Mouse (Mus musculus): ENCODE measurements at regions not wholly inside any gene's neighbourhood (a gene's known extent, or its start where the extent isn't known, plus 50 kb on each side); places are given as distances from the start of the nearest gene placed in this dataset.

GRCm38 (mm10) chr4:89049592-89050440, 87.1 kb upstream of the Mtap start:
- Histone ChIP-seq H3K27ac (no peak overlapping the region), H3K4me3 (no peak overlapping the region)
- no peak for DNase-seq (ENCODE audit: extremely low spot score in 1 of 2, low spot score in 2 of 2)
- intact Hi-C loops (cut with DNase I), result no loop called here
- TF ChIP-seq CTCF (IDR thresholded peaks at IDR 0.05), result no peak

DNA sequence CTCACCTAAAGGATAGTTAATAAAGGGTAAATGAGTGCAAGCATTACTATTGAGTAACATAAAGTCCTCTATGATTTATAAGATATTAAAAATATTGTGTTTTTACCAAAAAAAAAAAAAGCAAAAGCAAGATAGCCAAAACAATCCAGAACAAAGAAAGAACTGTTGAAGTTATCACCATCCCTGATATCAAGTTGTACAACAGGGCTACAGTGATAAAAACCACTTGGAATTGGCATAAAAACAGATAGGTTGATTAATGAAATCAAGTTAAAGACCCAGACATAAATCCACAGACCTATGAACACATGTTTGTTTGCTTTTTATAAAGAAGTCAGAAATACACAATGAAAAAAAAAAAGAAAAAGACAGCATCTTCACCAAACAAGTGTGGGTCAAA, 92.4 kb upstream of the Mtap start:
- intact Hi-C loops (cut with DNase I), result no loop called here
- Histone ChIP-seq H3K4me3 (no peak overlapping the region), H3K27ac (no peak overlapping the region)
- TF ChIP-seq CTCF (IDR thresholded peaks at IDR 0.05), result no peak
- no peak for DNase-seq (ENCODE audit: extremely low spot score in 1 of 2, low spot score in 2 of 2)

GRCm38 (mm10) chr4:89043982-89044381, 92.9 kb upstream of the Mtap start:
- intact Hi-C loops (cut with DNase I), result no loop called here
- Histone ChIP-seq H3K27ac (no peak overlapping the region), H3K4me3 (no peak overlapping the region)
- TF ChIP-seq CTCF (IDR thresholded peaks at IDR 0.05), result no peak
- DNase-seq (ENCODE audit: extremely low spot score in 1 of 2, low spot score in 2 of 2), result no peak

GRCm38 (mm10) chr4:89040856-89041255, 96.1 kb upstream of the Mtap start:
- intact Hi-C loops (cut with DNase I), result no loop called here
- H3K4me3 ChIP-seq, result no peak overlapping the region
- TF ChIP-seq CTCF (IDR thresholded peaks at IDR 0.05), result no peak

GRCm38 (mm10) chr4:89038906-89039305, 98.0 kb upstream of the Mtap start:
- no peak overlapping the region for H3K27ac ChIP-seq
- no peak overlapping the region for H3K4me3 ChIP-seq
- intact Hi-C loops (cut with DNase I), result no loop called here
- no peak for DNase-seq (ENCODE audit: extremely low spot score in 1 of 2, low spot score in 2 of 2)
- TF ChIP-seq CTCF (IDR thresholded peaks at IDR 0.05), result no peak

More at GRCm38 (mm10) chr4:89040856-89041255, 96.1 kb upstream of the Mtap start:
- DNase-seq (ENCODE audit: extremely low spot score in 1 of 2, low spot score in 2 of 2), result peak in 1 of 2 experiments; percentile 12
- H3K27ac ChIP-seq, result no peak overlapping the region

GRCm38 (mm10) chr4:89038135-89038534, 98.8 kb upstream of the Mtap start:
- no peak for DNase-seq (ENCODE audit: extremely low spot score in 1 of 2, low spot score in 2 of 2)
- intact Hi-C loops (cut with DNase I), result no loop called here
- Histone ChIP-seq H3K4me3 (no peak overlapping the region), H3K27ac (no peak overlapping the region)
- no peak for TF ChIP-seq CTCF (IDR thresholded peaks at IDR 0.05)

DNA sequence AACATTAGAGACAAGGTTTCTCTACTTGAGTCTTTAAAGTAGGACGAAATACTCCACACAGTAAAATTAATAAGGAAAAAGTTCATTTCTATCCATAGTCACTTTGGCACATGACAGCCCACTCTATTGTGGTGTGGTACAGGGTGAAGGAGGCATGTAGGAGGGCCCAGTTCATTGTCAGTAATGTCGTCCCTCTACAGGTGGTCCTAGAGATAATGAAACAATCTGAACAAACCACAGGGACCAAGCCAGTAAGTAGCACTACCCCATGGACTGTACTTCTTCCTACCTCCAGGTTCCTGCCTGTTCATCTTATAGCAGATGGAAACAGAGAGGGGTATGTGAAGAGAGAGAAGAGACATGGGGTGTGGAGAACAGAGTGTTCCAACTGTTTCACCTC, 102.1 kb upstream of the Mtap start:
- no peak overlapping the region for H3K4me3 ChIP-seq
- TF ChIP-seq CTCF (IDR thresholded peaks at IDR 0.05), result no peak
- DNase-seq (ENCODE audit: extremely low spot score in 1 of 2, low spot score in 2 of 2), result no peak
- intact Hi-C loops (cut with DNase I), result no loop called here
- H3K27ac ChIP-seq, result no peak overlapping the region

GRCm38 (mm10) chr4:89034299-89034698, 102.6 kb upstream of the Mtap start:
- Histone ChIP-seq H3K4me3 (no peak overlapping the region), H3K27ac (no peak overlapping the region)
- no peak for TF ChIP-seq CTCF (IDR thresholded peaks at IDR 0.05)
- intact Hi-C loops (cut with DNase I), result no loop called here
- no peak for DNase-seq (ENCODE audit: extremely low spot score in 1 of 2, low spot score in 2 of 2)

DNA sequence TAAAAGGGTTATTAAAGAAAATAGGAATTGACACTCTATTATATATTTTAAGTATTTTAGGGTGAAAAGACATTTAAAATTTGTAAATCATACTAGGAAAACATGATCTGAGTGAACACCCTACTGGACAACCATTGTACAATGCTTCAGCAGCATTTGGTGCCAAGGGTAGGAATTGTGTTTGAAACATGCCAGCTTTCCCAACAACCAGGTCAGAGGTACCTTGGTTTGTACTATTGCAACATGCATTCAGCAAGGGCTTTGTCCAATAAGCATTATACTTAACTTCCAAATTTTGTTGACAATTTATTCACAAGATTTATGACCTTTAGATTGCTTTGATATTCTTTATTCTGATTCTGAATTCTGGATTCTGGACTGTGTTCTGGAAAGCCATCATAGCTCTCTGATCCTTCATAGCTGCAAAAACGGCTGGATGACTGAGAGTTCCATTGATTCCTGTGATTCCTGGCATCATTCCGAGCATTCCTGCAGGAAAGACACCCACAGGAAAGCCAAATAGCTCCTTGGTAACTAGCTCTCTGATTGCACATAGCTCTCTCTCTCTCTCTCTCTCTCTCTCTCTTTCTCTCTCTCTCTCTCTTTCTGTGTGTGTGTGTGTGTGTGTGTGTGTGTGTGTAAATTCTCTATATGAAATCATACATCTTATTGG, 124.1 kb upstream of the Mtap start:
- Histone ChIP-seq H3K4me3 (no peak overlapping the region), H3K27ac (no peak overlapping the region)
- no peak for TF ChIP-seq CTCF (IDR thresholded peaks at IDR 0.05)
- peak in 1 of 2 experiments; percentile 17 for DNase-seq (ENCODE audit: extremely low spot score in 1 of 2, low spot score in 2 of 2)
- intact Hi-C loops (cut with DNase I), result no loop called here

DNA sequence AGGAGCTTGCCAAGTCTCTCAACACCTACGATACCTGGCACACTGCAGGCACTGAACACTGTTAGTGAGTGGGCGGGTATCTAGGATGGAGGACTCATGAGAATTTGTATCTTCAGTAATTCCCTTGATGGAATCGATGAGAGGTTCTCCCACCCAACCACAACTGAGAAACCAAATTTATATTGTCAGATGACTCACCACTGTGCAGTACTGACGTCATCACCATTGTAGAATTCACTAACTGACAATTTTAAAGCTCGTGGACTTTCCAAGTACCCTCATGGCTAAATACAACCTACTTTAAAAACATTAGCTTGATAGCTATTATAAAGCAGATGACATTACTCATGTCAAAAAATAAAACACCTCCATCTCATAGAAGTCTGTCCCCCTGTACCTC, 128.4 kb upstream of the Mtap start:
- no peak overlapping the region for H3K4me3 ChIP-seq
- DNase-seq (ENCODE audit: extremely low spot score in 1 of 2, low spot score in 2 of 2), result no peak
- no peak for TF ChIP-seq CTCF (IDR thresholded peaks at IDR 0.05)
- intact Hi-C loops (cut with DNase I), result no loop called here
- H3K27ac ChIP-seq, result no peak overlapping the region

DNA sequence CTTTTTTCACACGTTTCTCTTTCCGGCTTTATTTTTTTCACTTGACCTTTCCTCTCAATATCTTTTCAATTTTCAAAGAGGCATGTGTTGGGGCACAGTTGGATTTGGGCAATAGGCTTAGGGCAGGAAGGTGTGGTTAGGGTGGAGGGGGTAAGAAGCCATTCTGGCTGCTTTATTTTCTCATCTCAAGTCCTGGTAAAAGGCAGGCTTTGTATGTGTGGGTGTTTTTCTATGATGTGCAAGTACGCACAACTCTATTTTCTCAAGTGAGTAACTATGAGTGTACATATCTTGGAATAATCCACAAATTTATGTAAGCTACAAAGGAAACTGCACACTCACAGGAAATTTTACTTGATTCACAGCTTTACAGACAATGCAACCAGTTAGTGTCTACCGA, 121.5 kb upstream of the Ifne start:
- TF ChIP-seq CTCF (IDR thresholded peaks at IDR 0.05), result no peak
- DNase-seq (ENCODE audit: extremely low spot score in 1 of 2, low spot score in 2 of 2), result no peak
- no peak overlapping the region for H3K27ac ChIP-seq
- no peak overlapping the region for H3K4me3 ChIP-seq
- intact Hi-C loops (cut with DNase I), result loop anchor here (5.0 kb wide), 1 partner anchor 64 kb away; no protein-coding TSS in a partner anchor

DNA sequence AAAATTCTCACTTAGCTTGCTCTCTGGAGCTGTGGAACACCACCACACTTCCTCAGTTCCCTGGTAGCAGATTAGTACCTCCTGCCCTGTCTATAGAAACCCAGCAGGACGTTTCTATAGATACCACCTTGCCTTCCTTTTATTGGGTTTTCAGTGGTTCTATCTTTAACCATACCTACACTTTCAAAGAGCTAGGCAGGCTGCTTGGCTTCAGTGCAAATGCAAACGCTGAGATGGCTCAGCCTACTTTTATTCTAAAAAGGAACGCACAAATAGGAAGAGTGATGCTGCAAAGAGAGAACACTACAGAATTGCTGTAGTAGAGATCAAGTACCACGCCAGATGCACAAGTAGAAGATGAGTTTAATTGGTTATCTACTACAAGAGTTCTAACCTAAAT, 120.9 kb upstream of the Ifne start:
- intact Hi-C loops (cut with DNase I), result loop anchor here (5.0 kb wide), 1 partner anchor 64 kb away; no protein-coding TSS in a partner anchor
- Histone ChIP-seq H3K27ac (no peak overlapping the region), H3K4me3 (no peak overlapping the region)
- peak; percentile 8 to 16 for DNase-seq (ENCODE audit: extremely low spot score in 1 of 2, low spot score in 2 of 2)
- no peak for TF ChIP-seq CTCF (IDR thresholded peaks at IDR 0.05)

Data from left cerebral cortex, adult 2 months (tissue).